Mouse (Mus musculus): Measurements from ENCODE around the gene Pde2a. TPM values are rescaled to one million over a fixed set of nuclear protein-coding genes. Genes with fewer than 3 reads are reported as not detected.

Gene Pde2a
- polyA plus RNA-seq, 1 experiment from 2014 or later = 6.9 TPM

DNA sequence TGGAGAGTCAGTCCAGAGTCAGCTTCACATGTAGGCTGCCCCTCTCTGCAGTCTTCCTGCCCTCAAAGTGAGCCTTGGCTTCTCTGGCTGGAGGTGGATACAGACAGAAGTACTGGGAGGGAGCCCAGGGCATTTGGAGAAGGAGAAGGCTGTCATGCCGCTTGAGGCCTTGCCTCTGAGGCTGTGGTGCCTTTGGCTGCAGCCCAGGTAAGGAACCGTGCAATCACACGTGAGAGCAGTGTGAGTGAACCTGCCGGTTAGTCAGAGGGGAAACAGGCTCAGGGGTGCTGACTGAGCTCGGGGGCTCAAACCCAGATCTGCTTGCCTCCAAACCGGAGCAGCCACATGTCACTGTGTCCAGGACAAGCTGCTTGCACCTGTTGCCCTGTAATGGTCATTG lies 40.0 kb upstream of the Pde2a start:
- Histone ChIP-seq H3K36me3 (ENCODE audit: control insufficient read depth, insufficient read depth, low read length) (no peaks in the 10 kb centered on the region), H3K9ac (ENCODE audit: low read length) (no peak overlapping the region), H3K4me1 (ENCODE audit: control insufficient read depth, insufficient read depth, low read length) (peaks cover 14% of the 10 kb centered on the region), H3K4me3 (ENCODE audit: low read depth, low read length) (no peak overlapping the region), H3K4me2 (ENCODE audit: low read depth, severe bottlenecking) (no peak overlapping the region), H3K27ac (replicated peaks; ENCODE audit: low read depth, low read length) (no peak overlapping the region), H3K27me3 (ENCODE audit: control insufficient read depth, insufficient read depth, low read length) (no peaks in the 10 kb centered on the region), H3K9me3 (ENCODE audit: control insufficient read depth, low read length) (no peaks in the 10 kb centered on the region)
- no peak for ATAC-seq (ENCODE audit: insufficient number of reproducible peaks, low FRiP score, low TSS enrichment, low read depth)
- 78% methylated on average over 6 of the region's 6 CpGs for WGBS
- DNase-seq (ENCODE audit: low spot score) = no peak

DNA sequence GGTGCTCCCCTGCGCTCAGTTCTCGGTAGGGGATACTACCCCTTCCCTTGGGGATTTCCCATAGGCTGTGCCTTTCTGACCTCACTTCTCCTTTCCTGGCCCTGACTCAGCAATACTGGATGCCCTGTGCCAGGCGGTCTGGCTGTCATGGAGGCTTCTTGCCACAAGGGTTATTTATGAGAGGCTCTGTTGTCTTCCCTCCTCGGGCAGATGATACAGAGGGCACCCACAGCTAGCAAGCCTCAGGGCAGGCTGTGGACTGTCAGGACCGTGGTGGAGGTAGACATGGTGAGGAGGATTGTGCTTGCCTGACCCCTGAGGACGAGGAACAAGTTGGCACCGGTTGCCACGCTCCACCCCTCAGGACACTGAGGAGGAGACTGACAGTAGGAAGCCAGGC lies 39.1 kb upstream of the Pde2a start:
- no peaks in the 10 kb centered on the region for H3K9me3 ChIP-seq (ENCODE audit: control insufficient read depth, low read length)
- H3K4me3 ChIP-seq (ENCODE audit: low read depth, low read length) = no peak overlapping the region
- H3K9ac ChIP-seq (ENCODE audit: low read length) = no peak overlapping the region
- no peak overlapping the region for H3K4me2 ChIP-seq (ENCODE audit: low read depth, severe bottlenecking)
- no peak overlapping the region for H3K27ac ChIP-seq (replicated peaks; ENCODE audit: low read depth, low read length)
- ATAC-seq (ENCODE audit: insufficient number of reproducible peaks, low FRiP score, low TSS enrichment, low read depth) (no peak), DNase-seq (ENCODE audit: low spot score) (no peak)
- no peaks in the 10 kb centered on the region for H3K36me3 ChIP-seq (ENCODE audit: control insufficient read depth, insufficient read depth, low read length)
- WGBS = 78% methylated on average over 8 of the region's 8 CpGs
- H3K4me1 ChIP-seq (ENCODE audit: control insufficient read depth, insufficient read depth, low read length) = peaks cover 14% of the 10 kb centered on the region
- no peaks in the 10 kb centered on the region for H3K27me3 ChIP-seq (ENCODE audit: control insufficient read depth, insufficient read depth, low read length)

DNA sequence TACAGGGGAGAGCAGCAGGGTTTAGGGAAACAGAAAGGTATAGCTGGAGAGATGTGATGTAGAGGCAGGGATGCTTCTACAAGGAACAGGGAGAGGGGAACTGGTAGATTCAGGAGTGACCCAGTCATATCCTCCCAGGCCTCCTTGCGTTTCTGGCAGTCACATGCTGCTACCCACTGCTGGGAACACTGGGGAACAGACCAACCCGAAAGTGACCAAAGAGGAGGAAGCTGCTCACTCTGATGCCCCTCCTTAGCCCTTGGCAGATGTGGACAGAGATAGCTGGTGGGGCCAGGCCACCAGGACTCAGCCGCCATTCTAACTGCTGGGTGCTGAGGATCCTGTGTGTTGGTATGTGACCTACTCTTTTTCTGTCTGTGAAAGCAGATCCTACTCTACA lies 37.7 kb upstream of the Pde2a start:
- no peak overlapping the region for H3K27ac ChIP-seq (replicated peaks; ENCODE audit: low read depth, low read length)
- H3K36me3 ChIP-seq (ENCODE audit: control insufficient read depth, insufficient read depth, low read length) = no peaks in the 10 kb centered on the region
- H3K9me3 ChIP-seq (ENCODE audit: control insufficient read depth, low read length) = no peaks in the 10 kb centered on the region
- H3K9ac ChIP-seq (ENCODE audit: low read length) = no peak overlapping the region
- H3K4me2 ChIP-seq (ENCODE audit: low read depth, severe bottlenecking) = no peak overlapping the region
- no peak for ATAC-seq (ENCODE audit: insufficient number of reproducible peaks, low FRiP score, low TSS enrichment, low read depth)
- no peak for DNase-seq (ENCODE audit: low spot score)
- H3K4me3 ChIP-seq (ENCODE audit: low read depth, low read length) = no peak overlapping the region
- no peaks in the 10 kb centered on the region for H3K27me3 ChIP-seq (ENCODE audit: control insufficient read depth, insufficient read depth, low read length)
- 75% methylated on average over 3 of the region's 3 CpGs for WGBS
- H3K4me1 ChIP-seq (ENCODE audit: control insufficient read depth, insufficient read depth, low read length) = peaks cover 7% of the 10 kb centered on the region; the same call in 1 of the 2 replicates

DNA sequence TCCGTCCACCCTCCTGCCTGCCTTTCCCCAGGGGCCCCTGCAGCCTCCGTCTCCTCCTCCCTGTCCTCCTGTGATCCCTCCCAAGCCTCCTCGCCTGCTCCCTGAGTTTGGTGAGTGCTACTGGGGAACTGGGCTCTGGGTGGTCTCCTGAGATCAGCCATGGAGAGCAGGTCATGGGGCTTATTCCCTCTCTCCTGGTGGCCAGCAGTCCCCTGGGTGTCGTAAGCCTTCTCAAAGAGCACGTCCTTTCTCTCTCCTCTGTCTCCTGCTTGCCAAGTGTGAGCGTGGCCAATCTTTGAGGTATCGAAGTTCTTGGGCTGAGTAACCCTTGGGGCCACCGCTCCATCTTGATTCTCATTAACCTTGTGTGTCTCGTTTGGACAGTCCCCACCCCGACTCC lies 36.6 kb upstream of the Pde2a start:
- no peak overlapping the region for H3K4me3 ChIP-seq (ENCODE audit: low read depth, low read length)
- H3K27ac ChIP-seq (replicated peaks; ENCODE audit: low read depth, low read length) = no peak overlapping the region
- H3K4me1 ChIP-seq (ENCODE audit: control insufficient read depth, insufficient read depth, low read length) = peaks cover 7% of the 10 kb centered on the region; the same call in 1 of the 2 replicates
- WGBS = 71% methylated on average over 10 of the region's 10 CpGs
- no peak overlapping the region for H3K4me2 ChIP-seq (ENCODE audit: low read depth, severe bottlenecking)
- no peaks in the 10 kb centered on the region for H3K36me3 ChIP-seq (ENCODE audit: control insufficient read depth, insufficient read depth, low read length)
- H3K9ac ChIP-seq (ENCODE audit: low read length) = no peak overlapping the region
- H3K27me3 ChIP-seq (ENCODE audit: control insufficient read depth, insufficient read depth, low read length) = no peaks in the 10 kb centered on the region
- no peaks in the 10 kb centered on the region for H3K9me3 ChIP-seq (ENCODE audit: control insufficient read depth, low read length)
- ATAC-seq (ENCODE audit: insufficient number of reproducible peaks, low FRiP score, low TSS enrichment, low read depth) = no peak
- DNase-seq (ENCODE audit: low spot score) = no peak

DNA sequence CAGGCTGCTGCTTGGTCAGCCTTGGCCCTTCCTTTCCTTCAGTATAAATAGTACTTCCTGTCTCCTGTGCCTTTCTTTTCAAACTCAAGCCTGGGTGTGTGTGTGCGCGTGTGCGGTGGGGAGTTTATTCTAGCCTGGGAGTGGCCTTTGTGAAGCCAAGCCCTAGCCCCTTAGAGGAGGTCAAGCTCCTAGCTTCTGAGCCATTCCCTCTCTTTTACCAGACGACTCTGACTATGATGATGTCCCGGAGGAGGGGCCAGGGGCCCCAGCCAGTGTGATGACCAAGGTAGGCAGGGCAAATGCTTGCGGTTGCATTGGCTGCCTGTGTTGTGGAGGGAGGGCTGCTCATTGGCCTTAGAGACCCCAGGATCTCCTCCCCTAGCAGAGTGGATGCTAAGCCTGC lies 36.2 kb upstream of the Pde2a start:
- H3K9me3 ChIP-seq (ENCODE audit: control insufficient read depth, low read length) = no peaks in the 10 kb centered on the region
- 38% methylated on average over 6 of the region's 6 CpGs for WGBS
- no peak overlapping the region for H3K4me3 ChIP-seq (ENCODE audit: low read depth, low read length)
- DNase-seq (ENCODE audit: low spot score) (no peak), ATAC-seq (ENCODE audit: insufficient number of reproducible peaks, low FRiP score, low TSS enrichment, low read depth) (no peak)
- H3K4me1 ChIP-seq (ENCODE audit: control insufficient read depth, insufficient read depth, low read length) = peaks cover 7% of the 10 kb centered on the region; the same call in 1 of the 2 replicates
- H3K27me3 ChIP-seq (ENCODE audit: control insufficient read depth, insufficient read depth, low read length) = no peaks in the 10 kb centered on the region
- no peak overlapping the region for H3K9ac ChIP-seq (ENCODE audit: low read length)
- no peaks in the 10 kb centered on the region for H3K36me3 ChIP-seq (ENCODE audit: control insufficient read depth, insufficient read depth, low read length)
- H3K27ac ChIP-seq (replicated peaks; ENCODE audit: low read depth, low read length) = no peak overlapping the region
- H3K4me2 ChIP-seq (ENCODE audit: low read depth, severe bottlenecking) = no peak overlapping the region

DNA sequence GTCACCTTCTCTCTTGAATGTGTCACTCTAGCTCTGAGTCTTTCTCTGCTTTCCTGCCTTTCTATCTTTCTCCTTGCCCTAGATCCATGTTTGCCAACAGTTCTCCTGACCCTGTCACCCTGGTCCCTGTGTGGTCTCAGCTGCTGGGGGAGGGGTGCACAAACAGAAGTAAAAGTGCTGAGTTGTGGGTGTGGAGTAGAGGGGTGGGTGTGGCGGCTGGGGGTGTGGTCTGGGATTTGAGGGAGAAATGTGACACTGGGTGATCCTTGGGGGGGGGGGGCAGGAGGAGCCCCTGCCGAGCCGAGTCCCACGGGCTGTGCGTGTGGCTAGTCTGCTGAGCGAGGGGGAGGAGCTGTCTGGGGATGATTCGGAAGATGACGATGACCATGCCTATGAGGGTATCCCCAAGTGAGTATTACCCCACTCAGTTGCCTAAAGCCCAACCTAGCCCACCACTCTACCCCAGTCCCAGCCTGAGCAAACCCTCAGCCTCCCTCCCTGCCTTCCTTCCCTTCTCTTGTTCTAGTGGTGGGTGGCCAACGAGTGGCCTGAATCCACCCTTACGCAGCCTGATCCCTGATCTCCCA lies 35.5 kb upstream of the Pde2a start:
- Histone ChIP-seq H3K4me2 (ENCODE audit: low read depth, severe bottlenecking) (no peak overlapping the region), H3K9ac (ENCODE audit: low read length) (no peak overlapping the region), H3K36me3 (ENCODE audit: control insufficient read depth, insufficient read depth, low read length) (no peaks in the 10 kb centered on the region), H3K4me3 (ENCODE audit: low read depth, low read length) (no peak overlapping the region), H3K27ac (replicated peaks; ENCODE audit: low read depth, low read length) (no peak overlapping the region), H3K27me3 (ENCODE audit: control insufficient read depth, insufficient read depth, low read length) (no peaks in the 10 kb centered on the region), H3K9me3 (ENCODE audit: control insufficient read depth, low read length) (no peaks in the 10 kb centered on the region), H3K4me1 (ENCODE audit: control insufficient read depth, insufficient read depth, low read length) (peaks cover 7% of the 10 kb centered on the region; the same call in 1 of the 2 replicates)
- peak; percentile 32; the same call in 1 of the 2 replicates for ATAC-seq (ENCODE audit: insufficient number of reproducible peaks, low FRiP score, low TSS enrichment, low read depth)
- DNase-seq (ENCODE audit: low spot score) = no peak
- WGBS = 69% methylated on average over 5 of the region's 10 CpGs

DNA sequence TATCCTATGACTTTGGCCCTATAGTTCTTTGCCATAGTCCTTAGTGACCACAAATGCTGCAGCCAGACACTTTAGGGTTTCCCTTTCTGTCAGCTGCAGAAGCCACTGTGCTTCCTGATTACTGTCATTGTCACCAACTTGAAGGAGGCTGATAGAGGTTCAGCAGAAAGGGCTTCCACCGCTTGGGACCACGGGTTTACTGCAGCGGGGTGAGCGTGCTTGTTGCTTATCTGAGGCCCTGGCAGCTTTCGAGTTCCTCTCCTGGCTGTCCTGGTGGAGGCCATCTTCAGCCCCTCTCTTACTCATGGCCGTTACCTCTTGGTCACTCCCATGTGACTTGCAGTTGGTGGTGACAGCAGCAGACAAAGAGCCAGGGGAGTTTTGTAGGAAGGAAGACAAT lies 32.2 kb upstream of the Pde2a start:
- 87% methylated on average over 6 of the region's 6 CpGs for WGBS

DNA sequence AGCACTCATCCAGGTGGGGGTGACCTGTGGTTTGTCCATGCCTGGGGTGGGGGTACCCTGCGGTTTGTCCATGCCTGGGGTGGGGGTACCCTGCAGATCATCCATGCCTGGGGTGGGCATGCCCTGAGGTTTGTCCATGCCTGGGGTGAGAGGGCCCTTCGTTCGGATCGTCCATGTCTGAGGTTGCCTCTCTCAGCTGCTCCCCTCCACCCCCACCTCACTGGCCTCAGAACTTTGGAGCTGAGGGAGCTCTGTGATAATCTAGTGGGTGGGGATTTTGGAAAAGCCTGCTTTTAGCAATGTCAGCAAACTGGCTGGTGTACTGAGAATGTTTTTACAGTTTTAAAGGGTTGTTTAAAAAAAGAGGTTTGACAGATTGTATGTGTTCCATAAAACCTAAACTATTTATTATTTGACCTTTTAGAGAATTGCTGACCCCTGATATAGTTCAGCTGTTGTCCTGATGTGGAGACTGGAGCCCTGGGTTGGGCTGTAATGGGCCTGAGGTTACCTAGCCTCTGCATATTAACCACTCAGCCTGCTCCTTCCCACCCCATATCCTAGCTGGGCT lies 29.5 kb upstream of the Pde2a start:
- DNase-seq (ENCODE audit: low spot score) = no peak
- H3K27ac ChIP-seq (replicated peaks; ENCODE audit: low read depth, low read length) = no peak overlapping the region
- no peaks in the 10 kb centered on the region for H3K36me3 ChIP-seq (ENCODE audit: control insufficient read depth, insufficient read depth, low read length)
- no peaks in the 10 kb centered on the region for H3K9me3 ChIP-seq (ENCODE audit: control insufficient read depth, low read length)
- no peaks in the 10 kb centered on the region for H3K27me3 ChIP-seq (ENCODE audit: control insufficient read depth, insufficient read depth, low read length)
- ATAC-seq (ENCODE audit: insufficient number of reproducible peaks, low FRiP score, low TSS enrichment, low read depth) = no peak
- no peak overlapping the region for H3K4me2 ChIP-seq (ENCODE audit: low read depth, severe bottlenecking)
- WGBS = 81% methylated on average over 4 of the region's 4 CpGs
- H3K4me1 ChIP-seq (ENCODE audit: control insufficient read depth, insufficient read depth, low read length) = peaks cover 23% of the 10 kb centered on the region
- no peak overlapping the region for H3K9ac ChIP-seq (ENCODE audit: low read length)
- no peak overlapping the region for H3K4me3 ChIP-seq (ENCODE audit: low read depth, low read length)

More for the DNA sequence above, 32.2 kb upstream of the Pde2a start:
- no peaks in the 10 kb centered on the region for H3K9me3 ChIP-seq (ENCODE audit: control insufficient read depth, low read length)
- no peak overlapping the region for H3K4me2 ChIP-seq (ENCODE audit: low read depth, severe bottlenecking)
- peaks cover 22% of the 10 kb centered on the region for H3K4me1 ChIP-seq (ENCODE audit: control insufficient read depth, insufficient read depth, low read length)
- no peak for ATAC-seq (ENCODE audit: insufficient number of reproducible peaks, low FRiP score, low TSS enrichment, low read depth)
- no peak overlapping the region for H3K27ac ChIP-seq (replicated peaks; ENCODE audit: low read depth, low read length)
- no peaks in the 10 kb centered on the region for H3K36me3 ChIP-seq (ENCODE audit: control insufficient read depth, insufficient read depth, low read length)
- no peak overlapping the region for H3K4me3 ChIP-seq (ENCODE audit: low read depth, low read length)
- H3K9ac ChIP-seq (ENCODE audit: low read length) = no peak overlapping the region
- no peaks in the 10 kb centered on the region for H3K27me3 ChIP-seq (ENCODE audit: control insufficient read depth, insufficient read depth, low read length)
- DNase-seq (ENCODE audit: low spot score) = no peak

DNA sequence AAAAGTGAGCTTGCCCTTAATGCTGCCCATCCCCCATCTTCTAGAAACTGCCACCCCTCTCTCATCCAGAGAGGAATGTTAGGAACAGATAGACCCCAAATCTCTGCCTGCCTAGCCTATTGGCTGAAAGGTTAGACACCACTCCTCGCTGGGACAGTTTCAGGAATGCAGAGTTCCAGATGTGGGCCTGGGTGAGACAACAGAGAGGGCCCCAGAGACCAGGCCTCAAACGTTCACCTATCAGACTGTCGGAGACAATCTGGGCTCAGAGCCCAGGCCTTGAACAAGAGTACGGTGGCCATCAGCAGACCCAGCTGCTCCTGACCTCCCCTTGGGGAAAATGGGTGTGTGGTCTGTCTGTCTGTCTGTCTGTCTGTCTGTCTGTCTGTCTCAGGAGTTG lies 28.5 kb upstream of the Pde2a start:
- Histone ChIP-seq H3K9me3 (ENCODE audit: control insufficient read depth, low read length) (no peaks in the 10 kb centered on the region), H3K36me3 (ENCODE audit: control insufficient read depth, insufficient read depth, low read length) (no peaks in the 10 kb centered on the region), H3K27me3 (ENCODE audit: control insufficient read depth, insufficient read depth, low read length) (no peaks in the 10 kb centered on the region), H3K27ac (replicated peaks; ENCODE audit: low read depth, low read length) (0 out of 2 replicates have a peak overlapping the region, but pooled peaks have one; percentile 64), H3K4me3 (ENCODE audit: low read depth, low read length) (no peak overlapping the region), H3K9ac (ENCODE audit: low read length) (no peak overlapping the region), H3K4me1 (ENCODE audit: control insufficient read depth, insufficient read depth, low read length) (peaks cover 23% of the 10 kb centered on the region), H3K4me2 (ENCODE audit: low read depth, severe bottlenecking) (no peak overlapping the region)
- ATAC-seq (ENCODE audit: insufficient number of reproducible peaks, low FRiP score, low TSS enrichment, low read depth) = no peak
- DNase-seq (ENCODE audit: low spot score) = no peak
- WGBS = 41% methylated on average over 4 of the region's 4 CpGs

Data from limb, embryonic 11.5 days (tissue).